Mouse (Mus musculus) effector memory CD4-positive, alpha-beta T cell, adult 7 months (primary cell): ENCODE results near the gene Wdr92. TPM values are rescaled to one million over a fixed set of nuclear protein-coding genes. Genes with fewer than 3 reads are reported as not detected.

Experiments
- polyA plus RNA-seq: library from polyadenylated mRNA; unstranded; fragments of 100-300 nt; shearing (Covaris generic); gene quantifications from one replicate; pipeline ENCODE4 v1.2.1, GENCODE M21; 2017

Wdr92 gene
- polyA plus RNA-seq: 13.6 TPM

DNA sequence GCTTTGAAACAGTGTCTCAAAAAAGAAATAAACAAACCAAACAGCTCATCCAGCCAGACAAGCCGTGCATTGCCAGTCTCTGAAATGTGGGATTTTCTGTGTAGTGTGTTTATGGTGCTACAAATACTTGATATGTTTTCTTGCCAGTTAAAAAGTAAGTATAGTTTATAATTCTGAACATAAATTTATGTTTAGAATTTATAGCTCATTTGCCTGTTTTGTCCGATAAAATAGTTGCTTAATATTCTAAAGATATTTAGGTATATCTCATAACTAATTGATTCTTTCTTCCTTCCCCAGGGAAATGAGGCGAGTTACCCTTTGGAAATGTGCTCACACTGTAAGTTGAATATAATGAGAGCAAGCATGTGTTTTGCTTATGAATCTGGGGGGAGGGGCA lies at the start of gene Wdr92:
Gene Wdr92 (plus strand): TSS at position 301 of the 400 bp plus-strand sequence.

DNA sequence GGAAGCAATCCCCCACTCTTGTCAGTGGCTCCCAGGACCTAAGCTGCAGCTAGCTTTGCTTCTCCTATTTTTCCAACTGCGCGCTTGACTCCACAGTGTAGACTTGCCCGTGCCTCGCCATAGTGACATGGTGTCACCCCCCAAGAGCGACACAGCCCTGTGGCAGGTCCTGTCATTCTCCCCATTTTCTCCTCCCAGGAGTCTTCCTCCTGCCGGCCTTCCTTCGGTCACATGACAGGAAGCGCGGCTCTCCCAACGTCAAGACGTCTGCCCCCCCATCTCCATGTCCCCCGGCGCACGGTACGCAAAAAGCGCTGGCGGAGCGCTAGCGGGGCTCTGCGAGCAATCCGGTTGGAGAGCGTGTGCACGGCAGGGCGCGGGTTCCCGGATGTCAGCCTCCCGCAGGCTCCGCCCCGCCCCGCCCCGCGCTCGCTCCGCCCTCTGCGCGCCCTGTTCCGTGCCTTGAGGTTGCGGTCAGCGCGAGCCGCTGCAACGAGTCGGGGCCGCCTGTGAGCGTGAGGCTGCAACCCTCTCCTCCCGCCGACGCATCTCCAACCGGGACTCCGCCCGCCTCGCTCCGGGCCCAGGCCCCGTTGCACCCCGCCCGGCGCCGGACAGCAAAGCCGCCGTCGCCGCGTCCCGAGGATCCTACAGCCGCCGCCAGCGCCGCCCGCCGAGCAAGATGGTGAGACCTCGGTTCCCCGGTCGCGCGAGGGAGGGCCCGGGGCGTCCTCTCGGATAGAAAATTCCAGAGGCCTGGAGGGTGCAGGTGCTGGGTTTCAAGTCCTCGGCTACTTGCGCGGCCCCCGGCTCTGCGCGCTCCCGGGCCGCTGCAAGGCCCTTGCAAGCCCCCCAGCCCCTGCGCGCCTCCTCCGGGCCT lies 22.8 kb upstream of the Wdr92 start, which contains the start of gene Ppp3r1:
Gene Ppp3r1 (plus strand): TSS at position 406 of the 880 bp plus-strand sequence.

DNA sequence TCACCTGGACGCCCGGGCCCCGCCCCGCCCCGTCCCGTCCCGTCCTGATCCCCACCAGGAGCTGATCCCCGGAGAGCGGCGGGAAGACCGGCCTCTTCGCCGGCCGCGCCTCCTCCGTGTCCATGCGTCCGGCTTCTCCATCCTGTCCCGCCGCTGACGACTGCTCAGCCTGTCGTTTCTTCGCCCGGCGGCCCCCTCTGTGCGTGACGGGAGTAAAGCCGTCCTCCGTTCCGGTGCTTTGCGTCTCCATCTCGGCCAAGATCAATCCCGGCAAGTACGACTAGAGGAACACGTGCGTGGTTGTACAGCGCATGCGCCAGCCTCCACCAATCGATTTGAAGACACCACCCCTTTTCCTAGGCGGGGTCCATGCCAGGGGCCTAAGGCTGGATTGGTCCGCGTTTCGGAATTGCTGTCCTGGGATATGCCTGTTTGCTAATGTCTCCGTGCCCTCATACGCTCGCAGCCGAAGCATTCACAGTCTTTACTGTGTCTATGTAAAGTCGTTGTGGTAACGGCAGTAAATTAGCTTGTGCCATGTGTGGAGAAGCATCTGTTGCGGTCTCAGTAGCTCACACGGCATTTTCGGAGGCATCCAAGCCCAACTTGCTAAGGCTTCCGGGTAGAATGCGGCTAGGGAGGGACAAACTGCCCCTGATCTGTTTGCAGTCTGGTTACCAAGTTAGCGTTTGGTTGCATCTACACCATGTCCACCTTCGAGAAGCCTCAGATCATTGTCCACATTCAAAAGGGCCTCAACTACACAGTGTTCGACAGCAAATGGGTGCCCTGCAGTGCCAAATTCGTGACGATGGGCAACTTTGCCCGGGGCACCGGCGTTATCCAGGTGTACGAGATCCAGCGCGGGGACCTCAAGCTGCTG lies 29.6 kb downstream of the Wdr92 start, which contains the start of gene Pno1:
Gene Pno1 (minus strand): TSS at position 311 of the 883 bp plus-strand sequence.

GRCm38 (mm10) chr11:17257443-17257842 lies 75.5 kb downstream of the Wdr92 start, which contains the start of gene C1d:
Gene C1d (plus strand): TSS chr11:17257579.

Other genes starting within 250 kb of the Wdr92 start
- 0.23 TPM for gene Fbxo48, start 230.7 kb upstream of the Wdr92 start, polyA plus RNA-seq
- 10.1 TPM for gene Cnrip1, start 130.5 kb upstream of the Wdr92 start, polyA plus RNA-seq
- gene Plek, start 129.7 kb upstream of the Wdr92 start, polyA plus RNA-seq: 90.0 TPM
- gene Ppp3r1, start 22.8 kb upstream of the Wdr92 start, polyA plus RNA-seq: 74.8 TPM
- 42.3 TPM for gene Pno1, start 29.5 kb downstream of the Wdr92 start, polyA plus RNA-seq
- 31.5 TPM for gene C1d, start 75.5 kb downstream of the Wdr92 start, polyA plus RNA-seq